Mouse (Mus musculus) A20 (cell line): ENCODE measurements around the gene Wdr26.

ENCODE experiments used
- DNase-seq: peaks from one replicate; pipeline ENCODE4 v3.0.0-alpha.2; 2011; ENCODE audit warnings: low read depth, low spot score

Wdr26 gene

DNA sequence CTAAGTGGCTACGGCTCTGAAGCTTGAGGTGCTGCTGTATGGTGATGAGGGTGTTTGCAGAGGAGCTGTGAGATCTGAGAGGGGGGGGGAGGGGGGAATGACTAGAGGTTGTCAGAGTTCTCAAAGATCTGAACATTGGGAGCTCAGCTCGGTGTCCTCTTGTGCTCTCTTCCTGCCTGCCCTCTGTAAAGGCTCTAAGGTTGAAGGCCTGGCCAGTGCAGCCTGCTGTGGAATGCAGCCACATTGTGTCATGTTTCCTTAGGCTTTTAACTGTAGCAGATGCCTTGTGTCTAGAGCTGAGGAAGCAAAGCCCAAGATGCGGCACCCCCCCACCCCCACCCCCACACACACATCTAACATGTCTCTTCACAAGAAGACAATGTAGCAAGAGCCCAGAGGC lies 43.4 kb downstream of the Wdr26 start:
- no peak for DNase-seq

DNA sequence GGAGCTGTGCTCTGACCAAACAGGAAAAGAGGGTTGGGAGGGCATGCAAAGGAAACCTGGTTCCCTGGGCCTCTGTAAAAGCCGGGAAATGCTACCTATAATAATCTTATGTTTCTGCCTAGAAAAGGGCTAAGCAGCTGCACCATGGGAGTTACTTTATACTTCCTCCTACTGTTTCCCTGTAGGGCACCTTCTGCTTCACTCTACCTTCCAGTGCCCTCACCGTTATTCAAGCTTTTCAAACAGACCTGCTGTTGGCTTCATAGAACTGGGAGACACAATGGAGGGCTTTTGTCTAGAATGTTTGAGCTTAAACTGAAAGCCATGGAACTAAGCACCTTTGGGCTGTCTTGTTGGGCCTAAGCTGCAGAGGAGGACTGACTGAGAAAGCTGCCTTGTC lies 44.0 kb downstream of the Wdr26 start:
- DNase-seq, result no peak

DNA sequence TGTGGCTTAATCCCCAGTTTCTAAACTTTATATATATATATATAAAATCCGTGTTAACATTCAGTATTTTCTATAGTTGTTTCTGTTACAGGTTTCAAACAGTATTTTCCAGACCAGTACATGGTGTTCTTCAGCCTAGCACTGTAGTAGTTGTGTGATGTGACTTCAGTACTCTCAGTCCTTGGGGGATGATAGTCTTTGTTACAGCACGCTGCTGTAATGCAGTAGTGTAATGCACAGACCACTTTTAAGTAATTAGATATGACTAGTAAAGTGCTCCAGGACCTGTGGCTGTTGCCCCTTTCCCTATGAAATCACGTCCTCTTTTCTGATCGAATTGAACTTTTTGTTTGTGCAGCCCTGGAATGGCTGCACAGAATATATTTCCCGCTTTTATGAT lies 60.3 kb downstream of the Wdr26 start:
- no peak for DNase-seq

DNA sequence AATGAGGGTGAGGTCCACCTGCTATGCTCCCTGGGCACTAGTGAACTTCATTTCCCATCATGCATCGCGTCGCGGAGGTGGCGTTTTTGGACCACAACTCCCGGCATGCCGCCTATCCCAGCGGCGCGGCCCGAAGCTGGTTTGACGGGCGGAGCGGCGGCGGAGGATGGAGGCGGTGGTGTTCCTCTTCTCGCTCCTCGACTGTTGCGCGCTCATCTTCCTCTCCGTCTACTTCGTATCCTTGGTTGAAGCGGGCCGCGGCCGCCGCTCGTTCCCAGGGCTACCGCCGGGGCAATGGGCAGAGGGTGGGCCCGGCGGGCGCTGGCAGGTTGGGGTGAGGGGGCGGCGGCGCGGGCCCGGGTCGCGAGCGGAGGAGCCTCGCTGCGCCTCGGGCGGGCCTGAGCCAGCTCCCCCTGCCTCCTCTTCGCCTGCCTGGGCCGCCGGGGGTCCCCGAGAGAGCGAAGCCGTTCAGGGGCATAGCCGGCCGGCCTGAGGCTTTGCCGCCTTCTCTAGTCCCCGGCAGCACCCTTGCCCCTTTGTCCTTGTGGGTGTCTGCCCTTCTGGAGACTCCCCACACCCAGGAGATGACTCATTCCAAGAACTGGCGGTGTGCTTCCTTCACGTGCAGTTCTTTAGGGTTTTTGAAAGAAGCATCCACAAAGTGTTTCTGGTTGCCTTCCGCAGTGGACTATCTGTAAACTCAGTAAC lies 60.8 kb downstream of the Wdr26 start:
- peak; percentile 92 for DNase-seq

DNA sequence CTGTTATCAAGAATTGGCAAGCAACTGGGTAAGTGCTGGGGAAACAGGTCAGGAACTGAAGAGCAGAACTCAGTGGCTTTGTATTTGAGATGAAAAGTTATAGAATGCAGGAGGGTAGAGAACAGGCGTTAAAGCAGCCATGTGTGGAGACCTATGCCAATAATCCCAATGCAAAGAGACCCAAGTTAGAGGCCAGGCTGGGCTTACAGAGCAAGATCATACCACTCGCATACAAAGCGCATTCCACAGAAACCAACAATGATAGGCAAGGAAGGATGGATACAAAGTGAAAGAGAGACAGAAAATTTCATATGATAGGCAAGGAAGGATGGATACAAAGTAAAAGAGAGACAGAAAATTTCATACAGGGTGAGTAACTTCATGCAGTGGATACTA lies 61.4 kb downstream of the Wdr26 start:
- DNase-seq, result no peak

DNA sequence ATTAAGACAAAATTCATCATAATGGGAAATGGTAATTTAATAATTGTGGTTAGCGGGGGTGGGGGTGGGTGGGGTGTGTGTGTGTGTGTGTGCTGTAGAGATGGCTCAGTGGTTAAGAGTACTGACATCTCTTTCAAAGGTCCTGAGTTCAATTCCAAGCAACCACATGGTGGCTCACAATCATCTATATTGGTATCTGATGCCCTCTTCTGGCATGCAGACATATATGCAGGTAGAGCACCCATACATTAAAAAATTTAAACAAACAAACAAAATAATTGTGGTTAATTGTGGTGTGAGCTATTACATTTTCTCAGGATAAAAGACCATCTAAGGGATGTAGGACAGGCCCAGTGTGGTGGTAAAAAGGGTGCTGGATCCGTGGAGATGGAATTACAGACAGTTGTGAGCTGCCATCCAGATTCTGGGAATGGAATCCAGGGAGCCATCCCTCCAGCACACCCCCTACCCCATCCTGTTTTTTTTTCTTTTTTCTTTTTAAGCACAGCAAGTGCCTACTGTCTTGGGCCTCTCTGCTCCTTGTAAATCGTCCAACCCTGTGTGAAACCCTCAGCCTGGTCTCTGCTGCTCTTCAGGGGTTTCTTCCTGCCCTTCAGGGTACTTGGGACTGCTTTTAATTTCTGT lies 62.3 kb downstream of the Wdr26 start:
- DNase-seq, result no peak

DNA sequence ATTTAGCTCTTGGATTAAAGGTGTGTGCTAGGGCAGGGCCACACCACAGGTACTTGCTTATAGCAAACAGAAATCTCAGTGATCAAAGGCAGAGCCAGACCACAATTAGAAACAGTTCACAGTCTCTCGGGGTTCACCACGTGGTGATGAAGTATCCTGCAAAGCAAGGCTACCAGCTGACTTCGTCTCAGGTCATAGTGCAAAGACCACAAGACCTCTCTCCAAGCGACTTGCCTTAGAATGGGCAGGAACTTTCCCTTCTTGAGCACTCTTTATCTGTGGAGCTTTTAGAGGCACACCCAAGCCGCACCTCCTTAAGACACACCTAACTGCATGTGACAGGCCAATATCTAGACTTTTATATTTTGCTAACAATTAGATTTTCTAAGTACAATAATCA lies 63.3 kb downstream of the Wdr26 start:
- no peak for DNase-seq

DNA sequence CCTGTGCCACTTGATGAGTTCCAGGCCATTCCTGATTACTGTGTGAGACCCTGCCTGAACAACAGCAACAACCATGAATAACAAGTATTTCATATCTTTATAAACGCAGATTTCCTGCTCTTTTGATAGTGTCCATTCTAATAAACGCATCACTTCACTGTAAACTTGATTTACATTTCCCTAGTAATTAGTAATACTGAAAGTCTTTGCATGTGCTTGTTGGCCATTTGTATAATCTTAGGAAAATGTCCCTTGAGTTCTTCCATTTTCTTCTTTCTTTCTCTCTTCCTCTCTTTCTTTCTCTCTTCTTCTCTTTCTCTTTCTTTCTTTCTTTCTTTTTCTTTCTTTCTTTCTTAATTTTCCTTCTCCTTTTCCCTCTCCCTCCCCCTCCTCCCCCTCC lies 65.6 kb downstream of the Wdr26 start:
- peak; percentile 41 for DNase-seq

DNA sequence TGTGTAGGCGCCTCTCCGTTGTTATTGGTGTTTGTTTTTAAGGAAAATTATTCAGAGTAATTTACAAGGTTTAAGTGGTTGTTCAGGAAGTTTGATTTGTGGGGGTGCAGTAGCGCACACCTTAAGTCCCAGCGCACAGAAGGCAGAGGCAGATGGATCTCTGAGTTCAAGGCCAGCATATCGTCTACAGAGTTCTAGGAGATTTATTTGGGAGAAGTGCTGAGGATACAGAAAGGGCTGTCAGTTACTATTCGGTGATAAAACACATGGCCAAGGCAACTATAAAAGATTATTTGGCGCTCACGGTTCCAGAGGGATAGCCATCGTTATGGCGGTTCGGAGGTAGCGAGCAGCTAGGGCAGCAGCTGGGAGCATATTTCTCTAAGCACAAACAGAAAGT lies 66.8 kb downstream of the Wdr26 start:
- peak; percentile 71 for DNase-seq

DNA sequence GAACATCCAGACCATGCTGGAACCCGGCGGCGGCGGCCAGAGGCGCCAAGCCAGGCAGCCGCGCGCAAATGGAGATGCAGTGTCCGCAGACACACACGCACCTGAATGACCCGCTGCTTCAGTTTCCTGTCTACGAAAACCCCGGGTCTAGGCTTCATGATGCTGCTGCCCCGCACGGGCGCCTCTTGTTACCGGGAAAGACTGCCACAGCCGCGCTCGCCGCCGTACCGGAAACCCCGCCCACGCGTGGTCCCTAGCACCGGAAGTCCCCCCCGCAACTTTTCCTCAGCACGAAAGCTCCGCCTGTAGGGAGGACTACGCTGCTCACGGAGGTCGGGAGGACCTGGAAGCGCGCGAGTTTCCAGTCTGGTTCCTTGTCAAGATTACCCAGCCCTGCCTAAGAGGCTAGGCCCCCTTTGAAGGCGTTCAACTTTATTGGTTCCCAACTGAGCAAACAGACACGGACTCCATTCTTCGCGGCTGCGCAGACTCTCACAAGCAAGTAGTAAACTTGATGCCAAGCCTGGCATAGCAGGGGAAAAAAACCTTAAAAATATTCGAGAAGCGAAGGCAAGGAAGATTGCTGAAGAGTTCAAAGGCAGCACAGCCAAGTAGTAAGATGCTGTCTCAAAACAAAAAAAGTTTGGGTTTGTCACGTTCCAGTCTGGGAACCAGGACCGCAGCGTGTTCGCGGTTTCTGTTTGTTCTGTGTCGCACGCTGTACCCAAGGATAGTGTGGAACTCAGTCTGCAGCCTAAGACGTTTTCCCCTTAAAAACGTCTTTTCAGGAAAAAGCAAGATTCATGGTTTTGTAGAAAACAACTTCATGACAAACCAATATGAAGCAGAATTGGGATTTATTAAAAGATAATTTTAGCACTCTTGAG lies 67.6 kb downstream of the Wdr26 start, which contains the start of the genes Nvl and Cnih4:
Gene Nvl (minus strand): TSS at position 255 of the 887 bp plus-strand sequence.
Gene Cnih4 (plus strand): TSS at position 744 of the 887 bp plus-strand sequence.
- DNase-seq, result peak; percentile 96

DNA sequence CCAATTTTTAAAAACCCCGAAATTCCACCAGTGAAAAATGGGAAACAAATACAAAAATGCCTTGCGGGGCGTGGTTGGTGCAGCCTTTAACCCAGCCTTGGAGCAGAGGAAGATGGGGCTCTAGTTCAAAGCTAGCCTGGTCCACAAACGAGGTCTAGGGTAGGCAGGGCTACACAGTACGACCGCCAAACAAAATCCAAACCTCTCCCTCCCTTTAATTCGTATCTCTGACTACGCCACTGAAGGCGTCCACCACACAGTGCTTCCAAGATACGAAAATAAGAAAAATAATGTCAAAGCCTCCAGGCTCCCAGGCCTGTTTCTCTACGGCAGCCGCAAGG lies 68.2 kb downstream of the Wdr26 start:
- no peak for DNase-seq

DNA sequence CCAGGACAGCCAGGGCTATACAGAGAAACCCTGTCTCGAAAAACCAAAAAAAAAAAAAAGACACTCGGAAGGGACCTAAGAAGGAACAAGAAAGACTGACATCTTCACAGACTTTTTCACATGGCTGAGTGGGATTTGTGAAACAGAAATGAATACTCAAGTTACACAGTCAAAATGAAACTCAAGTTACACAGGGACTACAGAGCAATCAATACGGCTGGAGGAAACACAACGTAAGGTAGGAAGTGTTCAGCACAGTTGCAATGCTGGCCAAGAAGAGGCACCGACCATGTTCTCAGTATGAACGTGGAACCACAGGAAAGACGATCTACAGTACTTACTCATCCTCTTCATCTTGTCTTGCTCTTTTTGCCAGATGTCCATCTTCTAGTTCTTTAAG lies 73.1 kb downstream of the Wdr26 start:
- peak; percentile 80 for DNase-seq

DNA sequence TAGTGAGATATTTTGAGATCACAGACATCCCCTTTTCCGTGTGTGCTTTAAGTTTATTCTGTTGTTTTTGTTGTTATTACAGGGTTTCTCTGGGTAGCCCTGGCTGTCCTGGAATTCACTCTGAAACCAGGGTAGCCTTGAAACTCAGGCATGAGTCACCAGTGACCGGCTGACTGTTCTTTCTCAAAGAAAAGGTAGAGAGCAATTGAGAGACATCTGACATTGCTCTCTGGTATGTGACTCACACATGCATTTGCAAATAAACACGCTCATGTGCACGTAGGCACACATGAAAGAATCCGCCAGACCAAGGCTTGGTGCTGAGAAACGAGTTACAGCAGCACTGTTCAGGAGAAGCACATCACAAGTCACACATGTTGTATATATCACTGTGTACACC lies 79.9 kb downstream of the Wdr26 start:
- no peak for DNase-seq

DNA sequence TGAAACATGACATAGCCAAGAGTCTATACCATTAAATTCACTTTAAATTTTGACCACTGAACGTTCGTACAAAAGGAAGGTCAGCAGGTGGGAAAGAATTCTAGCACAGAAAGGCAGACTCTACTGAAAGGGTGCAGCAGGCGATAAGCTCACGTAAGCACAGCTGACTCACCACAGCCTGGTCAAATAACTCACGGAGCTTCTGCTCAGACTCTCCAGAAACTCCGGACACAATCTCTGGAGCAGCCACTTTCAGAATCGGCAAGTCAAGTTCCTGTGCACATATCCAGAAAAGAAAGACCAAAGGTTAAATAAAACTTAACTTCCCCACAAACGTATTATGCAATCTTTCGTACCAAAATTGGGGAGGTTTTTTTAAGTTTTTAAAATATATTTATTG lies 85.0 kb downstream of the Wdr26 start:
- DNase-seq, result no peak

DNA sequence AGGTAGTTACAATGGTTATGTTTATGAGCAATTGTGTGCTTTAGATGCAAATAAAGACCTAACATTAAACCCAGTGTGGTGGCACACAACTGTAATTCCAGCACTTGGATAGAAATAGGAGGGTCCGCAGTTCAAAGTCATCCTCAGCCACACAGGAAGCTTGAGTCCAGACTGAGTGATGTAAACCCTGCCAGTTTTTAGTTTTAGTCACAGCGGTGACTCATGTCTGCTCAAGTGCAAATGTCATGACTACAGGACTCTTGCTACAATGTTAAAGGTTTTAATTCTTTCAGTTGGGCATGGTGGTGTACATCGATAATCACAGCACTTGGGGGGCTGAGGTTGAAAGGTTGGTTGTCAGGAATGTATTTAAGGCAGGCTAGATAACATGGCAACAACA lies 85.9 kb downstream of the Wdr26 start:
- DNase-seq, result no peak

DNA sequence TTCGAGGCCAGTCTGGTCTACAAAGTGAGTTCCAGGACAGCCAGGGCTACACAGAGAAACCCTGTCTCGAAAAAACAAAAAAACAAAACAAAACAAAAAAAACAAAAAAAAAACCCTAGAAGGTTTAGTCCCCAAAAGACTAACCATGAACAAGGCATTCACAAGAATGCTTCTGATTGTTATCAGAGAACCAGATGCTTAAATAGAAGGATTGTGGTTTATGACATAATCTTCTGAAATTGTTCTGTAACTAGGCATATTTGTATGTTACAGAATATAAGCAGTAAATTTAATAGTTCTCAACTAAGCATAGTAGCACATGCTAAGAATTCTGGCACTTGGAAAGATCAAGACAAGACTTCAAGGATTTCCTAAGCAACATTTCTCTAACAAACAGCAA lies 87.7 kb downstream of the Wdr26 start:
- DNase-seq, result no peak
